Mouse (Mus musculus) E14TG2a.4 (cell line): ENCODE measurements at regions not wholly inside any gene's neighbourhood (a gene's known extent, or its start where the extent isn't known, plus 50 kb on each side); places are given as distances from the start of the nearest gene placed in this dataset.

ENCODE experiments used
- H3K27me3 ChIP-seq: 2 replicates; pipeline ENCODE4 v1.6.1; 2014; ENCODE audit warnings: low read length, control low read depth; ENCODE audit not compliant: insufficient read depth
- H3K36me3 ChIP-seq: 2 replicates; pipeline ENCODE4 v1.6.1; 2014; ENCODE audit warnings: low read length, control low read depth; ENCODE audit not compliant: insufficient read depth
- H3K4me1 ChIP-seq: replicated peaks from 2 replicates; pipeline ENCODE4 v1.6.1; 2014; ENCODE audit warnings: low read depth, low read length, control low read depth
- H3K4me3 ChIP-seq: replicated peaks from 2 replicates; pipeline ENCODE4 v1.5.1; 2014; ENCODE audit warnings: mild to moderate bottlenecking, low read length
- H3K9me3 ChIP-seq: 2 replicates; pipeline ENCODE4 v1.6.1; 2014; ENCODE audit warnings: low read length, control low read depth
- CTCF ChIP-seq: conservative IDR thresholded peaks from 2 replicates; pipeline ENCODE4 v1.5.1; 2014; ENCODE audit warnings: low read length
- NANOG ChIP-seq: IDR thresholded peaks from 2 replicates; pipeline ENCODE4 v1.6.1; 2014; ENCODE audit warnings: borderline replicate concordance, low read length, mixed read lengths
- POU5F1 ChIP-seq: IDR thresholded peaks from 2 replicates; pipeline ENCODE4 v1.6.1; 2014; ENCODE audit warnings: low read length, borderline replicate concordance

GRCm38 (mm10) chr1:45575131-45575530, 72.0 kb upstream of the Col5a2 start:
- TF ChIP-seq NANOG (no peak), POU5F1 (no peak), CTCF (no peak)
- H3K36me3 ChIP-seq: no peaks in the 10 kb centered on the region
- H3K4me1 ChIP-seq: peaks cover 16% of the 10 kb centered on the region
- H3K4me3 ChIP-seq: no peak overlapping the region
- H3K9me3 ChIP-seq: peaks cover 41% of the 10 kb centered on the region
- H3K27me3 ChIP-seq: no peaks in the 10 kb centered on the region

GRCm38 (mm10) chr1:45580466-45580865, 77.4 kb upstream of the Col5a2 start:
- no peaks in the 10 kb centered on the region for H3K36me3 ChIP-seq
- H3K27me3 ChIP-seq: no peaks in the 10 kb centered on the region
- H3K4me3 ChIP-seq: no peak overlapping the region
- peaks cover 28% of the 10 kb centered on the region; the same call in 1 of the 2 replicates for H3K9me3 ChIP-seq
- TF ChIP-seq CTCF: no peak
- no peak for TF ChIP-seq POU5F1
- TF ChIP-seq NANOG: no peak
- peaks cover 12% of the 10 kb centered on the region for H3K4me1 ChIP-seq

- Histone ChIP-seq H3K36me3 (no peaks in the 10 kb centered on the region), H3K4me1 (peaks cover 14% of the 10 kb centered on the region), H3K4me3 (no peak overlapping the region), H3K9me3 (peaks cover 7% of the 10 kb centered on the region), H3K27me3 (no peaks in the 10 kb centered on the region)
- TF ChIP-seq POU5F1: no peak
- TF ChIP-seq CTCF: no peak
- no peak for TF ChIP-seq NANOG
These were observed 84.4 kb upstream of the Col5a2 start for GRCm38 (mm10) chr1:45587351-45588025.

GRCm38 (mm10) chr1:45597316-45597715, 94.2 kb upstream of the Col5a2 start:
- no peak overlapping the region for H3K4me3 ChIP-seq
- no peaks in the 10 kb centered on the region for H3K36me3 ChIP-seq
- no peaks in the 10 kb centered on the region for H3K4me1 ChIP-seq
- H3K9me3 ChIP-seq: peaks cover 8% of the 10 kb centered on the region
- no peaks in the 10 kb centered on the region for H3K27me3 ChIP-seq
- TF ChIP-seq CTCF (no peak), NANOG (no peak), POU5F1 (no peak)

GRCm38 (mm10) chr1:45599421-45599820, 96.3 kb upstream of the Col5a2 start:
- no peak for TF ChIP-seq POU5F1
- TF ChIP-seq NANOG: no peak
- no peak for TF ChIP-seq CTCF
- no peaks in the 10 kb centered on the region for H3K9me3 ChIP-seq
- no peaks in the 10 kb centered on the region for H3K4me1 ChIP-seq
- H3K27me3 ChIP-seq: no peaks in the 10 kb centered on the region
- H3K36me3 ChIP-seq: no peaks in the 10 kb centered on the region
- H3K4me3 ChIP-seq: no peak overlapping the region

- no peak overlapping the region for H3K4me3 ChIP-seq
- H3K36me3 ChIP-seq: no peaks in the 10 kb centered on the region
- H3K9me3 ChIP-seq: no peaks in the 10 kb centered on the region
- no peaks in the 10 kb centered on the region for H3K27me3 ChIP-seq
- TF ChIP-seq POU5F1: no peak
- H3K4me1 ChIP-seq: no peaks in the 10 kb centered on the region
These were observed 96.9 kb upstream of the Col5a2 start for GRCm38 (mm10) chr1:45600011-45600410.

- Histone ChIP-seq H3K36me3 (no peaks in the 10 kb centered on the region), H3K9me3 (no peaks in the 10 kb centered on the region)
These were observed 102.5 kb upstream of the Col5a2 start for GRCm38 (mm10) chr1:45605571-45605970.

GRCm38 (mm10) chr1:45608316-45608715, 105.2 kb upstream of the Col5a2 start:
- Histone ChIP-seq H3K9me3 (no peaks in the 10 kb centered on the region), H3K36me3 (no peaks in the 10 kb centered on the region), H3K27me3 (no peaks in the 10 kb centered on the region), H3K4me1 (no peaks in the 10 kb centered on the region), H3K4me3 (no peak overlapping the region)
- TF ChIP-seq NANOG: no peak

More at GRCm38 (mm10) chr1:45605571-45605970, 102.5 kb upstream of the Col5a2 start:
- Histone ChIP-seq H3K4me3 (no peak overlapping the region), H3K4me1 (no peaks in the 10 kb centered on the region), H3K27me3 (no peaks in the 10 kb centered on the region)
- TF ChIP-seq POU5F1: no peak
- TF ChIP-seq CTCF: no peak
- TF ChIP-seq NANOG: no peak

- Histone ChIP-seq H3K4me3 (no peak overlapping the region), H3K9me3 (peaks cover 11% of the 10 kb centered on the region), H3K27me3 (no peaks in the 10 kb centered on the region), H3K36me3 (no peaks in the 10 kb centered on the region), H3K4me1 (no peaks in the 10 kb centered on the region)
- TF ChIP-seq CTCF (no peak), NANOG (no peak), POU5F1 (no peak)
These were observed 115.9 kb upstream of the Col5a2 start for GRCm38 (mm10) chr1:45619008-45619407.
